Comparison of ENCODE assay signal across 8 mouse cellular contexts in genomic region chrX:60404668-60405044, GRCm38 (mm10).
DNase-seq lines count a peak whose midpoint lies in the region; ATAC-seq and TF ChIP-seq lines count a peak whose summit lies in the region.

No protein-coding gene starts in this region.

- no peaks in the 10 kb centered on the region for H3K27me3 ChIP-seq in ES-Bruce4 (ENCODE audit: control insufficient read depth, insufficient read depth, low read length, poor library complexity, severe bottlenecking)
- H3K27me3 ChIP-seq in heart, embryonic 13.5 days (replicated peaks): no peaks in the 10 kb centered on the region
- no peaks in the 10 kb centered on the region for H3K27me3 ChIP-seq in kidney, postnatal 0 days (ENCODE audit: insufficient read depth, low read length)
- no peaks in the 10 kb centered on the region for H3K27me3 ChIP-seq in liver, adult 2 months (ENCODE audit: control insufficient read depth, insufficient read depth, low read length)
- no peaks in the 10 kb centered on the region for H3K27me3 ChIP-seq in myocyte (ENCODE audit: control insufficient read depth, insufficient read depth, insufficient read length)
- H3K27me3 ChIP-seq in stomach, postnatal 0 days (ENCODE audit: control insufficient read depth, insufficient read depth, low read length): no peaks in the 10 kb centered on the region

- H3K36me3 ChIP-seq in ES-Bruce4 (ENCODE audit: control insufficient read depth, insufficient read depth, low read length, poor library complexity, severe bottlenecking) (no peaks in the 10 kb centered on the region), myocyte (ENCODE audit: control insufficient read depth, insufficient read depth) (no peaks in the 10 kb centered on the region)
- no peaks in the 10 kb centered on the region for H3K36me3 ChIP-seq in heart, embryonic 13.5 days
- H3K36me3 ChIP-seq in kidney, postnatal 0 days (ENCODE audit: insufficient read depth, low read length): no peaks in the 10 kb centered on the region
- H3K36me3 ChIP-seq in liver, adult 2 months (ENCODE audit: control insufficient read depth, insufficient read depth, low read length): no peaks in the 10 kb centered on the region
- H3K36me3 ChIP-seq in stomach, postnatal 0 days (ENCODE audit: control insufficient read depth, insufficient read depth, low read length): no peaks in the 10 kb centered on the region

- H3K79me2 ChIP-seq in liver, adult 2 months (ENCODE audit: control insufficient read depth, insufficient read depth, low read length): peaks cover 12% of the 10 kb centered on the region; the same call in 1 of the 2 replicates
- no peaks in the 10 kb centered on the region for H3K79me2 ChIP-seq in myocyte (ENCODE audit: control insufficient read depth, insufficient read depth)

- 16% methylated on average over 17 of the region's 17 CpGs for WGBS in heart, embryonic 13.5 days
- 29% methylated on average over 17 of the region's 17 CpGs for WGBS in kidney, postnatal 0 days
- WGBS in liver, adult 2 months: 0% methylated on average over 15 of the region's 17 CpGs
- WGBS in stomach, postnatal 0 days: 18% methylated on average over 15 of the region's 17 CpGs

- no peaks in the 10 kb centered on the region for H3K4me1 ChIP-seq in ES-Bruce4 (ENCODE audit: control insufficient read depth, insufficient read depth, low read length)
- peaks cover 8% of the 10 kb centered on the region; the same call in 1 of the 2 replicates for H3K4me1 ChIP-seq in heart, embryonic 13.5 days
- no peaks in the 10 kb centered on the region for H3K4me1 ChIP-seq in kidney, postnatal 0 days (replicated peaks; ENCODE audit: insufficient read depth, low read length)
- peaks cover 2% of the 10 kb centered on the region; the same call in 1 of the 2 replicates for H3K4me1 ChIP-seq in liver, adult 2 months (ENCODE audit: control insufficient read depth, insufficient read depth, low read length)
- H3K4me1 ChIP-seq in stomach, postnatal 0 days (replicated peaks; ENCODE audit: control insufficient read depth, insufficient read depth): no peaks in the 10 kb centered on the region

- TF ChIP-seq CTCF in ES-Bruce4 (IDR thresholded peaks at IDR 0.05; ENCODE audit: low read depth, low read length): no peak
- TF ChIP-seq CTCF in kidney, postnatal 0 days (IDR thresholded peaks at IDR 0.05; ENCODE audit: low read depth): peak; percentile 56
- TF ChIP-seq CTCF in liver, adult 2 months (IDR thresholded peaks at IDR 0.05; ENCODE audit: low read depth, low read length): peak; percentile 72
- peak; percentile 72 for TF ChIP-seq CTCF in stomach, postnatal 0 days (IDR thresholded peaks at IDR 0.05; ENCODE audit: low read depth)

- H3K4me3 ChIP-seq in ES-Bruce4 (ENCODE audit: low read depth, low read length): peak overlapping the region; percentile 97
- peak overlapping the region; percentile 73 for H3K4me3 ChIP-seq in heart, embryonic 13.5 days
- peak overlapping the region; percentile 66 for H3K4me3 ChIP-seq in kidney, postnatal 0 days (replicated peaks; ENCODE audit: low read depth, low read length)
- peak overlapping the region; percentile 100 for H3K4me3 ChIP-seq in liver, adult 2 months (ENCODE audit: insufficient read depth, low read depth, low read length)
- H3K4me3 ChIP-seq in myocyte: peak overlapping the region; percentile 27
- peak overlapping the region; percentile 67 for H3K4me3 ChIP-seq in stomach, postnatal 0 days (ENCODE audit: low read depth, low read length)

- peak overlapping the region; percentile 61 for H3K4me2 ChIP-seq in heart, embryonic 13.5 days
- H3K4me2 ChIP-seq in kidney, postnatal 0 days (ENCODE audit: low read length): peak overlapping the region; percentile 50
- peak overlapping the region; percentile 43 for H3K4me2 ChIP-seq in myocyte (ENCODE audit: low read depth)
- peak overlapping the region; percentile 42 for H3K4me2 ChIP-seq in stomach, postnatal 0 days (replicated peaks; ENCODE audit: low read depth)

- peak overlapping the region; percentile 66 for H3ac ChIP-seq in myocyte (ENCODE audit: control insufficient read depth, insufficient read length)

- ATAC-seq in heart, embryonic 13.5 days (ENCODE audit: extremely low read depth, insufficient number of reproducible peaks, low FRiP score, low TSS enrichment): peak; percentile 85
- ATAC-seq in kidney, postnatal 0 days (replicated peaks; ENCODE audit: low FRiP score, low read depth): peak; percentile 93
- peak; percentile 97 for ATAC-seq in stomach, postnatal 0 days (ENCODE audit: low FRiP score, low TSS enrichment)

- no peak for TF ChIP-seq EP300 in ES-Bruce4 (IDR thresholded peaks at IDR 0.05; ENCODE audit: insufficient read depth, low read depth, low read length)
- no peak for TF ChIP-seq EP300 in stomach, postnatal 0 days (optimal IDR thresholded peaks at IDR 0.05)

- peak; percentile 64 for DNase-seq in c-Kit-positive CD71-negative TER-119-negative erythroid progenitor cells, embryonic 14.5 days (ENCODE audit: low read depth)
- peak; percentile 68 for DNase-seq in fibroblast of lung, adult 2 months (ENCODE audit: low read depth)
- DNase-seq in kidney, postnatal 0 days (ENCODE audit: low spot score): peak; percentile 92
- peak; percentile 78 for DNase-seq in liver, adult 2 months (ENCODE audit: extremely low read depth, low read depth, low spot score)
- DNase-seq in stomach, postnatal 0 days (ENCODE audit: low spot score): peak; percentile 87

- TF ChIP-seq POLR2A in ES-Bruce4 (IDR thresholded peaks at IDR 0.05; ENCODE audit: insufficient read depth, low read length) (no peak), myocyte (IDR thresholded peaks at IDR 0.05; ENCODE audit: insufficient read length, low read depth) (peak; percentile 18)
- peak; percentile 37; the same call in 1 of the 2 replicates for TF ChIP-seq POLR2A in liver, adult 2 months (IDR thresholded peaks at IDR 0.05; ENCODE audit: extremely low read depth, insufficient read depth, low read length)

- no peak overlapping the region for H3K27ac ChIP-seq in ES-Bruce4 (ENCODE audit: insufficient read depth, low read length)
- peak overlapping the region; percentile 95 for H3K27ac ChIP-seq in heart, embryonic 13.5 days (replicated peaks)
- H3K27ac ChIP-seq in kidney, postnatal 0 days: peak overlapping the region; percentile 95
- H3K27ac ChIP-seq in liver, adult 2 months (replicated peaks; ENCODE audit: insufficient read depth, low read depth, low read length): peak overlapping the region; percentile 100
- H3K27ac ChIP-seq in stomach, postnatal 0 days (replicated peaks): peak overlapping the region; percentile 95

- peak overlapping the region; percentile 95 for H3K9ac ChIP-seq in ES-Bruce4 (ENCODE audit: low read depth, poor library complexity, severe bottlenecking)
- H3K9ac ChIP-seq in heart, embryonic 13.5 days: peak overlapping the region; percentile 91
- H3K9ac ChIP-seq in kidney, postnatal 0 days (ENCODE audit: low read depth, low read length): peak overlapping the region; percentile 90
- H3K9ac ChIP-seq in liver, adult 2 months (ENCODE audit: low read depth, low read length): peak overlapping the region; percentile 100
- peak overlapping the region; percentile 78 for H3K9ac ChIP-seq in stomach, postnatal 0 days (ENCODE audit: low read length)

- H3K9me3 ChIP-seq in ES-Bruce4 (replicated peaks; ENCODE audit: control insufficient read depth, insufficient read depth, low read length, poor library complexity, severe bottlenecking): no peaks in the 10 kb centered on the region
- H3K9me3 ChIP-seq in heart, embryonic 13.5 days: no peaks in the 10 kb centered on the region
- H3K9me3 ChIP-seq in kidney, postnatal 0 days (replicated peaks; ENCODE audit: low read length): no peaks in the 10 kb centered on the region
- H3K9me3 ChIP-seq in stomach, postnatal 0 days (ENCODE audit: control insufficient read depth, low read length): no peaks in the 10 kb centered on the region

TF ChIP-seq in myocyte, 11 proteins besides CTCF, POLR2A, EP300 and RAD21:
- peak; percentile 24 for TF ChIP-seq E2F4 (IDR thresholded peaks at IDR 0.05; ENCODE audit: insufficient read depth)
- TF ChIP-seq MAX (IDR thresholded peaks at IDR 0.05; ENCODE audit: low read depth): no peak
TF ChIP-seq in myocyte: peak in this region for 1.

Comparison
In these comparisons a context has a peak if more than half of its experiments do, and no peak if none do; other contexts are left out.
1. H3K4me3 ChIP-seq: peak in every context shown above with its lines; median percentile 100 in liver, adult 2 months; 97 in ES-Bruce4; 73 in heart, embryonic 13.5 days; 67 in stomach, postnatal 0 days; 66 in kidney, postnatal 0 days; 27 in myocyte.